Mouse (Mus musculus): ENCODE results near the gene Kptn.

- no peak for TF ChIP-seq CTCF (IDR thresholded peaks at IDR 0.05; ENCODE audit: low read depth)
- no peak for TF ChIP-seq EP300 (IDR thresholded peaks at IDR 0.05; ENCODE audit: low read depth)
Observed at GRCm38 (mm10) chr7:16103760-16104159, 15.9 kb upstream of the Kptn start.
